Mouse (Mus musculus) testis, adult 2 months (tissue): ENCODE measurements at regions not wholly inside any gene's neighbourhood (a gene's known extent, or its start where the extent isn't known, plus 50 kb on each side); places are given as distances from the start of the nearest gene placed in this dataset.

ENCODE experiments used
- CTCF ChIP-seq: fragments of 200-500 bp; IDR thresholded peaks from 2 replicates; pipeline ENCODE4 v1.5.1; 2012; ENCODE audit warnings: low read depth, mild to moderate bottlenecking, inconsistent platforms, low read length, moderate library complexity; ENCODE audit not compliant: control insufficient read depth, insufficient read depth, insufficient replicate concordance
- POLR2A ChIP-seq: fragments of 200-500 bp; IDR thresholded peaks from 2 replicates; pipeline ENCODE4 v1.6.1; 2012; ENCODE audit warnings: low read depth, mild to moderate bottlenecking, inconsistent platforms, low read length, moderate library complexity; ENCODE audit not compliant: control insufficient read depth

- TF ChIP-seq CTCF, result no peak
- no peak for TF ChIP-seq POLR2A
Measured at GRCm38 (mm10) chr12:45659612-45660011, 585.1 kb upstream of the Stxbp6 start.
